Mouse (Mus musculus): Measurements from ENCODE around the gene Tgfb1i1. TPM values are rescaled to one million over a fixed set of nuclear protein-coding genes. Genes with fewer than 3 reads are reported as not detected.

Gene Tgfb1i1
- polyA plus RNA-seq, 1 experiment from 2014 or later, result 153 TPM

- WGBS, result 15% methylated on average over 9 of the region's 9 CpGs
- H3K4me1 ChIP-seq (ENCODE audit: control insufficient read depth in 2 of 2, insufficient read depth in 2 of 2, low read length in 2 of 2), result peaks cover 9 to 16% of the 10 kb centered on the region in 2 experiments
- peak overlapping the region; percentile 51 for H3K4me2 ChIP-seq (ENCODE audit: low read length)
- peak overlapping the region; percentile 40 to 76 for H3K27ac ChIP-seq (replicated peaks in 1 of 2; ENCODE audit: control insufficient read depth in 1 of 2, insufficient read depth in 1 of 2, low read depth in 2 of 2, low read length in 2 of 2)
- no peaks in the 10 kb centered on the region for H3K9me3 ChIP-seq (ENCODE audit: control insufficient read depth, low read length)
- H3K27me3 ChIP-seq (ENCODE audit: control insufficient read depth, insufficient read depth, low read length), result no peaks in the 10 kb centered on the region
- peak; percentile 51 for ATAC-seq (ENCODE audit: insufficient number of reproducible peaks, insufficient read depth, low FRiP score, low read depth)
- H3K4me3 ChIP-seq (ENCODE audit: control insufficient read depth in 1 of 2, insufficient read depth in 1 of 2, low read depth in 1 of 2, low read length in 2 of 2), result peak overlapping the region in 1 of 2 experiments; percentile 5; a peak in 1 of 4 replicates
- peak overlapping the region; percentile 61 for H3K9ac ChIP-seq (ENCODE audit: low read length)
- peaks cover 40% of the 10 kb centered on the region for H3K36me3 ChIP-seq (ENCODE audit: control insufficient read depth, insufficient read depth, low read length)
Measured at GRCm38 (mm10) chr7:128288923-128289544, 42.4 kb downstream of the Tgfb1i1 start.

- Histone ChIP-seq H3K9ac (ENCODE audit: low read length) (no peak overlapping the region), H3K4me1 (ENCODE audit: control insufficient read depth in 2 of 2, insufficient read depth in 2 of 2, low read length in 2 of 2) (peaks cover 2 to 13% of the 10 kb centered on the region in 2 experiments), H3K4me3 (ENCODE audit: control insufficient read depth in 1 of 2, insufficient read depth in 1 of 2, low read depth in 1 of 2, low read length in 2 of 2) (no peak overlapping the region), H3K27me3 (ENCODE audit: control insufficient read depth, insufficient read depth, low read length) (no peaks in the 10 kb centered on the region), H3K4me2 (ENCODE audit: low read length) (no peak overlapping the region), H3K36me3 (ENCODE audit: control insufficient read depth, insufficient read depth, low read length) (peaks cover 34% of the 10 kb centered on the region), H3K27ac (replicated peaks in 1 of 2; ENCODE audit: control insufficient read depth in 1 of 2, insufficient read depth in 1 of 2, low read depth in 2 of 2, low read length in 2 of 2) (no peak overlapping the region), H3K9me3 (ENCODE audit: control insufficient read depth, low read length) (no peaks in the 10 kb centered on the region)
- no peak for ATAC-seq (ENCODE audit: insufficient number of reproducible peaks, insufficient read depth, low FRiP score, low read depth)
- 83% methylated on average over 10 of the region's 10 CpGs for WGBS
Measured at GRCm38 (mm10) chr7:128294785-128295184, 48.2 kb downstream of the Tgfb1i1 start.

- H3K9me3 ChIP-seq (ENCODE audit: control insufficient read depth, low read length), result no peaks in the 10 kb centered on the region
Measured at GRCm38 (mm10) chr7:128296514-128296913, 49.9 kb downstream of the Tgfb1i1 start.

GRCm38 (mm10) chr7:128297291-128297616 is 50.6 kb downstream of the Tgfb1i1 start:
- no peaks in the 10 kb centered on the region for H3K27me3 ChIP-seq (ENCODE audit: control insufficient read depth, insufficient read depth, low read length)
- peak overlapping the region; percentile 88 for H3K4me2 ChIP-seq (ENCODE audit: low read length)
- WGBS, result 37% methylated on average over 10 of the region's 10 CpGs
- no peak for ATAC-seq (ENCODE audit: insufficient number of reproducible peaks, insufficient read depth, low FRiP score, low read depth)
- peak overlapping the region; percentile 88 for H3K9ac ChIP-seq (ENCODE audit: low read length)
- peak overlapping the region in 1 of 2 experiments; percentile 69; a peak in 1 of 4 replicates for H3K27ac ChIP-seq (replicated peaks in 1 of 2; ENCODE audit: control insufficient read depth in 1 of 2, insufficient read depth in 1 of 2, low read depth in 2 of 2, low read length in 2 of 2)
- H3K4me3 ChIP-seq (ENCODE audit: control insufficient read depth in 1 of 2, insufficient read depth in 1 of 2, low read depth in 1 of 2, low read length in 2 of 2), result peak overlapping the region; percentile 86 to 91
- H3K4me1 ChIP-seq (ENCODE audit: control insufficient read depth in 2 of 2, insufficient read depth in 2 of 2, low read length in 2 of 2), result peaks cover 2 to 13% of the 10 kb centered on the region in 2 experiments
- H3K9me3 ChIP-seq (ENCODE audit: control insufficient read depth, low read length), result no peaks in the 10 kb centered on the region
- H3K36me3 ChIP-seq (ENCODE audit: control insufficient read depth, insufficient read depth, low read length), result peaks cover 19% of the 10 kb centered on the region

More at GRCm38 (mm10) chr7:128296514-128296913, 49.9 kb downstream of the Tgfb1i1 start:
- ATAC-seq (ENCODE audit: insufficient number of reproducible peaks, insufficient read depth, low FRiP score, low read depth), result no peak
- Histone ChIP-seq H3K9ac (ENCODE audit: low read length) (no peak overlapping the region), H3K27me3 (ENCODE audit: control insufficient read depth, insufficient read depth, low read length) (no peaks in the 10 kb centered on the region), H3K4me2 (ENCODE audit: low read length) (no peak overlapping the region), H3K36me3 (ENCODE audit: control insufficient read depth, insufficient read depth, low read length) (peaks cover 23% of the 10 kb centered on the region), H3K4me3 (ENCODE audit: control insufficient read depth in 1 of 2, insufficient read depth in 1 of 2, low read depth in 1 of 2, low read length in 2 of 2) (no peak overlapping the region), H3K27ac (replicated peaks in 1 of 2; ENCODE audit: control insufficient read depth in 1 of 2, insufficient read depth in 1 of 2, low read depth in 2 of 2, low read length in 2 of 2) (no peak overlapping the region), H3K4me1 (ENCODE audit: control insufficient read depth in 2 of 2, insufficient read depth in 2 of 2, low read length in 2 of 2) (peaks cover 2 to 13% of the 10 kb centered on the region in 2 experiments)
- 73% methylated on average over 3 of the region's 3 CpGs for WGBS

GRCm38 (mm10) chr7:128297617-128298480 is 51.2 kb downstream of the Tgfb1i1 start, which contains the start of gene BC017158:
BC017158 (minus strand) TSS chr7:128298170.
- Histone ChIP-seq H3K9me3 (ENCODE audit: control insufficient read depth, low read length) (no peaks in the 10 kb centered on the region), H3K4me3 (ENCODE audit: control insufficient read depth in 1 of 2, insufficient read depth in 1 of 2, low read depth in 1 of 2, low read length in 2 of 2) (peak within 1 kb of the TSS; percentile 86 to 91), H3K27ac (replicated peaks in 1 of 2; ENCODE audit: control insufficient read depth in 1 of 2, insufficient read depth in 1 of 2, low read depth in 2 of 2, low read length in 2 of 2) (peak within 1 kb of the TSS; percentile 15 to 69), H3K4me1 (ENCODE audit: control insufficient read depth in 2 of 2, insufficient read depth in 2 of 2, low read length in 2 of 2) (peaks cover 2 to 13% of the 10 kb centered on the region in 2 experiments), H3K9ac (ENCODE audit: low read length) (peak within 1 kb of the TSS; percentile 88), H3K36me3 (ENCODE audit: control insufficient read depth, insufficient read depth, low read length) (peaks cover 19% of the 10 kb centered on the region), H3K27me3 (ENCODE audit: control insufficient read depth, insufficient read depth, low read length) (no peaks in the 10 kb centered on the region), H3K4me2 (ENCODE audit: low read length) (peak within 1 kb of the TSS; percentile 88)
- 2% methylated on average over 47 of the region's 47 CpGs for WGBS
- ATAC-seq (ENCODE audit: insufficient number of reproducible peaks, insufficient read depth, low FRiP score, low read depth), result peak; percentile 60

GRCm38 (mm10) chr7:128298481-128299342 is 52.1 kb downstream of the Tgfb1i1 start:
- peaks cover 15% of the 10 kb centered on the region; the same call in 1 of the 2 replicates for H3K36me3 ChIP-seq (ENCODE audit: control insufficient read depth, insufficient read depth, low read length)
- 82% methylated on average over 8 of the region's 8 CpGs for WGBS
- 0 out of 4 replicates have a peak overlapping the region, but pooled peaks of 1 of the 2 experiments have one; percentile 69 for H3K27ac ChIP-seq (replicated peaks in 1 of 2; ENCODE audit: control insufficient read depth in 1 of 2, insufficient read depth in 1 of 2, low read depth in 2 of 2, low read length in 2 of 2)
- H3K9me3 ChIP-seq (ENCODE audit: control insufficient read depth, low read length), result no peaks in the 10 kb centered on the region
- H3K4me3 ChIP-seq (ENCODE audit: control insufficient read depth in 1 of 2, insufficient read depth in 1 of 2, low read depth in 1 of 2, low read length in 2 of 2), result peak overlapping the region; percentile 86 to 91; a peak in 3 of 4 replicates
- H3K9ac ChIP-seq (ENCODE audit: low read length), result peak overlapping the region; percentile 88
- ATAC-seq (ENCODE audit: insufficient number of reproducible peaks, insufficient read depth, low FRiP score, low read depth), result no peak
- no peaks in the 10 kb centered on the region for H3K27me3 ChIP-seq (ENCODE audit: control insufficient read depth, insufficient read depth, low read length)
- H3K4me2 ChIP-seq (ENCODE audit: low read length), result peak overlapping the region; percentile 88
- peaks cover 2 to 13% of the 10 kb centered on the region in 2 experiments for H3K4me1 ChIP-seq (ENCODE audit: control insufficient read depth in 2 of 2, insufficient read depth in 2 of 2, low read length in 2 of 2)

GRCm38 (mm10) chr7:128300952-128301351 is 54.3 kb downstream of the Tgfb1i1 start:
- ATAC-seq (ENCODE audit: insufficient number of reproducible peaks, insufficient read depth, low FRiP score, low read depth), result no peak
- Histone ChIP-seq H3K4me3 (ENCODE audit: control insufficient read depth in 1 of 2, insufficient read depth in 1 of 2, low read depth in 1 of 2, low read length in 2 of 2) (no peak overlapping the region), H3K36me3 (ENCODE audit: control insufficient read depth, insufficient read depth, low read length) (no peaks in the 10 kb centered on the region), H3K27ac (replicated peaks in 1 of 2; ENCODE audit: control insufficient read depth in 1 of 2, insufficient read depth in 1 of 2, low read depth in 2 of 2, low read length in 2 of 2) (no peak overlapping the region), H3K9ac (ENCODE audit: low read length) (no peak overlapping the region), H3K9me3 (ENCODE audit: control insufficient read depth, low read length) (no peaks in the 10 kb centered on the region), H3K4me1 (ENCODE audit: control insufficient read depth in 2 of 2, insufficient read depth in 2 of 2, low read length in 2 of 2) (peaks cover 2 to 13% of the 10 kb centered on the region in 2 experiments), H3K27me3 (ENCODE audit: control insufficient read depth, insufficient read depth, low read length) (no peaks in the 10 kb centered on the region), H3K4me2 (ENCODE audit: low read length) (no peak overlapping the region)
- WGBS, result 62% methylated on average over 3 of the region's 3 CpGs

Data from heart, embryonic 14.5 days (tissue).